Mouse (Mus musculus): ENCODE results near the gene Gm21985. TPM values are rescaled to one million over a fixed set of nuclear protein-coding genes. Genes with fewer than 3 reads are reported as not detected.
"Not testable (repeated sequence)": the region's sequence is repeated elsewhere in the genome, so short reads cannot be mapped to it uniquely, and the experiment has no call there.

Gm21985 gene
- total RNA-seq, 2 experiments from 2014 or later, result 0.95 TPM; not detected in 1

DNA sequence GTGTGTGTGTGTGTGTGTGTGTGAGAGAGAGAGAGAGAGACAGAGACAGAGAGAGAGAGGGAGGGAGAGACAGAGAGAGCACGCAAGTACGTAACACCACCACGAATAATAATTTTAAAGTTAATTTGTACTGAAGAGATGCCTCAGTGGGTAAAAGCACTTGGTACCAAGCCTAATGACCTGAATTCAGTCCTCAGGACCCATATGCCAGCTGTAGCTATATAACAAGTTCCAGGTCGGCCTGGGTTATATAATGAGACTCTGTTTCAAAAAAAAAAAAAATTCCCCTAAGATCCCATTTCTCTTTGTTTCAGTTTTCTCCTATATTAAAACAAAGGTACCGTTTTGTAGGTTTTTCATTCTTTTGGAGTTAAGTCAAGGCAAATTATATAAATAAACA, 124.7 kb downstream of the Gm21985 start:
- ATAC-seq (ENCODE audit: poor library complexity, severe bottlenecking), result no peak

DNA sequence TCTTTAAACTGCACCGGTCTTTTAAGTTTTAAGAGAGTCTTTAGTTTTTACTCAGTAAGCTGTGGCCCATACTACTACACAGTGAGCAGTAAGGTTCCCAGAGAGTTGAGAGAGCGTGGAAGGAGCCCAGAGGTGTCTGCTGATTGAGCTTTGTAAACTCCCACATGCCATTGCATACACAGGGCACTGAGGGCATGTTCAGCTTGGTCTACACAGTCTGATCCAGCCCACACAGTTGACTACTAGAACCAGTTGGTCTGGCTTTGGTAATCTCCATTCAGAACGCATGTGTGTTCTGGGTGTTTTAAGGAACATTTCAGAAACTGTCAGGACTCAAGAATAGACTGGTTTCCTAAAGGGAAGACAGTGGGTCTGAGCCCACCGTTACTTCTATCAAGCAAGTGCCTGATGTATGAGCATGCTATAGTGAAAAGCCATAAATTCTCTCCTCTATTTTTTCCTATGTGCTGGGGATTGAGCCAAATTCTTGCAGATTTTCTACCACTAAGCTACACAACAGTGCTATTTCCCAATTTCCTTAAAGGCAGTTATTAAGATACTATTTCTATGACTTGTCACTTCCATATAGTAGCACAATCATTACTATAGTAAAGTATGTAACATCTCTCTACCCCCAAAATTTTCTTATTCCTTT, 125.4 kb downstream of the Gm21985 start:
- peak; percentile 45; the same call in 1 of the 2 replicates for ATAC-seq (ENCODE audit: poor library complexity, severe bottlenecking)

DNA sequence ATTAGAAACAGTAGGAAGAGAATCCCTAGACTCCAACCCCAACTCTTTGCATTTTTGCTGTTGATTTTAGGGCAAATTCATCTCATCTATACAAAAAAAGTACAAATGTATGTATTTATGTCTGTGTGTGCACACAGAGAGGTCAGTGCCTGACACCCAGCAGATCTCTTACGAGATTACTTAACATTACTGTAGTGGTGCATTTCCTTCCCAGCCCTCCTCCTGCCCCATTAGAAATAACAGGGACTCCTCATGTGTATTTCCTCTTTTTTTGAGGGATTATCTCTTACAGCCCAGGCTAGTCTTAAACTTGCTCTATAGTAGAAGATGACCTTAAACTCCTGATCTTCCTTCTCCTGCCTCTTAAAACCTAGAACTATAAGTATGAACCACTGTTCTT, 126.6 kb downstream of the Gm21985 start:
- peak; percentile 58 for ATAC-seq (ENCODE audit: poor library complexity, severe bottlenecking)

DNA sequence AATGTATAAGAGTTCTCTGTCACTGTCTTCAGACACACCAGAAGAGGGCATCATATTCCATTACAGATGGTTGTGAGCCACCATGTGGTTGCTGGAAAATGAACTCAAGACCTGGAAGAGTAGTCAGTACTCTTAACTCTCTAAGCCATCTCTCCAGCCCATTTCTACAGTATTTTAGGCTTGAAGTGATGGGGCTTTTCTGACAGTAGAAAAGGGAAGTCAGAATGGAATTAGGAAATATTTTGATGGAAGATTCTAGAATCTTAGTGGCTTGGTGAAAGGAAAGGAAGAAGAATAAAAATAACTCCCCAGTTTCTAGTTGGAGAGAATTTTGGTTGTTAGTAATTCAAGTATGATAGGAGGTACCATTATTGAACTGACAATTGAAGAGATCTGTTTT, 127.8 kb downstream of the Gm21985 start:
- peak; percentile 65 for ATAC-seq (ENCODE audit: poor library complexity, severe bottlenecking)

DNA sequence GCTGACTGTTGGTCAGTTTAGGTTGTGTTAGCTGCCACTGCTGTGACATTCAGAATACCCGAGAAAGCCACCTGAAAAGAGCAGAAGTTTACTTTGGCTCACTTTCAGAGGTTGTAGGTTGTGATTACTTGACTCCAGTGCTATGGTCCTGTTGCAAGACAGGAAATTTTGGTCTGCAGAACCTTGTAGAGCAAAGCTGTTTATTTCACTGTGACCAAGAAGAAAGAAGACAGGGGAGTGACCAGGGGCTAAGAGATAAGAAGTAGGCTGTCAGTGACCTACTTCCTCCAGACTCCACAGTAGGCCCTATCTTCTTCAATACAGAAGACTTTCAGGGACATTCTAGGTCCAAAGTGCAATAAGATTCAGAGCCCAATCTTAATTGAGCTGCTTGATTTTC, 130.5 kb downstream of the Gm21985 start:
- peak; percentile 64 for ATAC-seq (ENCODE audit: poor library complexity, severe bottlenecking)

DNA sequence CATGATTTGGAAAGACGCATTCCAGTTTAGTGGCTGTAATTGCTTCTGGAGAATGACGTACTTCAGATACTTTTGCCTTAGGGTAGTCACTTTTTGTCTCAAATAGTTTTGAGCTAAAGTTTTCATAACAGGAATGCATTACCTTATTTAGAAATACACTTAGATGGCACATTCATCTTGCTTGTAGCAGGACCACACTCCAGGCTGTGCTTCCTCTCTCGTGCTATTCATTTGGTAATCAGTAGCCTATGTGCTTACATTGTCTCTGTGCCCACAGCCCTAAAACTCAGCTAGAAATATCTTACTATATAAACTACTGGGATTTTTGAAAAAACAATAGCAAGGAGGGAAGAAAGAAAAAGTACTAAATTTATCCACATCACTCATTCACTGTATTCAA, 140.9 kb downstream of the Gm21985 start:
- ATAC-seq (ENCODE audit: poor library complexity, severe bottlenecking), result no peak

DNA sequence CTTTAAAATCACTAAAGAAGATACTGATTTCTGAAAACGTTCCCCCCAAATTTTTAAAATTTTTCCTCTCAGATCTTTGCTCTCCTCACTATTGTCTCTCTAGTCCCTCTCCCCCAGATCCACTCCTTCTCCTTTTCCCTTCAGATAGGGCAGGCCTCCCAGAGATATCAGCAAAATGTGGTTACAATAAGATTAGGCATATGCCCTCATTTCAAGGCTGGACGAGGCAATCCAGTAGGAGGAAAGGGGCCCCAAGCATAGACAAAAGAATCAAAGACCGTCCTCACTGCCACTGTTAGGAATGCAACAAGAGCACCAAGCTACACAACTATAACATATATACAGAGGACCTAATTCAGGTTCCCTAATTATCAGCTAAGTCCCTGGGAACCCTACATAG, 159.2 kb downstream of the Gm21985 start:
- ATAC-seq (ENCODE audit: poor library complexity, severe bottlenecking), result no peak

DNA sequence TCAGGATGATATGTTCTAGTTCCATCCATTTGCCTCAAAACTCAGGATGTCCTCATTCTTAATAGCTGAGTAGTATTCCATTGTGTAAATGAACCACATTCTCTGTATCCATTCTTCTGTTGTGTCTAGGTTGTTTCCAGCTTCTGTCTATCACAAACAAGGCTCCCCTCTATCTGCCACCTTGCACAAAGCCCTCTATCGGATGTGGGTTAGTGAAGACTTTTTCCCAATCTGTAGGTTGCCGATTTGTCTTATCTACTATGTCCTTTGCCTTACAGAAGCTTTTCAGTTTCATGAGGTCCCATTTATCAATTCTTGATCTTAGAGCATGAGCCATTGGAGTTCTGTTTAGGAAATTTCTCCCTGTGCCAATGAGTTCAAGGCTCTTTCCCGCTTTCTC, 162.4 kb downstream of the Gm21985 start:
- ATAC-seq (ENCODE audit: poor library complexity, severe bottlenecking), result not testable (repeated sequence)

DNA sequence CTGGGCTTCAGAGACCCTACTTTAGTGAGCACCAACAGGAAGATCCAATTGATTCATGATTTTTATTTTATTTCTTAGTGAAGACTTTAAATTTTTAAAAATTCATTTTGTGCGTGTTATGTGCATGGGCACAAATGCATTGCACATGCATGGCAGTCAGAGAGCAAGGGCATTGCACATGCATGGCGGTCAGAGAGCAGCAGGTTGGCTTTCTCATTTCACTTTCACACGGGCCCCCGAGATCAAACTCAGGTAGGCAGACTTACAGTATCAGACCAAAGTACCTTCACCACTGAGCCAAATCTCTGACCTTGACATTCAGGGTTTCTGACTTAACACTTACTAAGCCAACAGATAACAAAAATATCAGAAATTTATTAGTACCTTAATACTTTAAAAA, 163.6 kb downstream of the Gm21985 start:
- no peak for ATAC-seq (ENCODE audit: poor library complexity, severe bottlenecking)

DNA sequence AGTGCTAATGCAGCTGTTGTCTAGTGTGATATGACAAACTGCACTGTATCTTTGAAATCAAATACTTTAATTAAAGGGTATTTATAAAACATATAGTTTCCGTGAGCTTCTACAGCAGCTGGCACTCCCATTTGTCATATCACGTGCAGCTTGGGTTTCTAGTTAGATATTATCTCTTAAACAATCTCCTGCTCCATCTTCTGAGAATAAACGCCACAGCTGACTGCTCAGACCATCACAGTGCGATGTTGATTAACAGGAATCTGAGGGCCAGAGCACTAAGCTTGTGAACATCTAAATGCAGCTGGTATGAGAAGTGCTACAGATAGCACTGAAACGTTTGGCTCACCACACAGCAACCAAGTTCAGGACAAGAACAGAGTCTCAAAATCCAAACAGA, 164.3 kb downstream of the Gm21985 start:
- no peak for ATAC-seq (ENCODE audit: poor library complexity, severe bottlenecking)

DNA sequence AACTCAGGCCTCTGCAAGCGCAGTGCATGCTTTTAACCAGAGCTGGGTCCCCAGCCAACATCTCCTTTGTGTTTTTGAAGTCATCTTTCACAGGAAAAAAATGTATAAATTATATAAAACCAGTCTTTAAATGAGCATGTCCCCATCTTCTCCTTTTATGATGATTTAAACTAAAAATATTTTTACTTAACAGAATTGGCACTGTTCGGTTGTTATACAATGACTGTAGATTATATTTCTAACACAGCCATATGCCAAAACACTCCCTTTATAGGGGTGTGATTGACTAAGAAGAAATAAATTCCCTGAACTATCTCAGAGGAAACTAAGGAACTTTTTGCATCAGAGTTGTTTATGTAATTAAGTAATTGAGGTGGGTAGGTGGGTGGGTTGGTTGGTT, 166.4 kb downstream of the Gm21985 start:
- ATAC-seq (ENCODE audit: poor library complexity, severe bottlenecking), result no peak

DNA sequence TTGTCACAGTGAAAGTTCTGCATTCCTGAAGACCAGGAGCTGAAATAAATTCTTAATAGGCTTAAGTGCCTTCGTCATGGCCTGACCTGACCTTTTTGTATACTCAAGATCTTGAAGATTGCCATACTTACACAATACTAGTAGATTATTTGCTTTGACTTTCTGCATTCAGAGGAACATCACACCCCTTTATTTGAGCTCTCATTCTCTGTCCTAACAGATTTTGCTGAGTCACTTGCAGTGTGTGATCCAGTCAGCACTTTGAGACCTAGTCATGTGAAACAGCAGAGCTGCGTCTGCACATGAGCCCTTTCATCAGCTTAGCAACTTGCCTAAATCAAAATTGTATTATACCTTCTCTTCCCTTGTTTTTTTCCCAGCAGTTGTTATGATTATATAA, 167.2 kb downstream of the Gm21985 start:
- ATAC-seq (ENCODE audit: poor library complexity, severe bottlenecking), result no peak

DNA sequence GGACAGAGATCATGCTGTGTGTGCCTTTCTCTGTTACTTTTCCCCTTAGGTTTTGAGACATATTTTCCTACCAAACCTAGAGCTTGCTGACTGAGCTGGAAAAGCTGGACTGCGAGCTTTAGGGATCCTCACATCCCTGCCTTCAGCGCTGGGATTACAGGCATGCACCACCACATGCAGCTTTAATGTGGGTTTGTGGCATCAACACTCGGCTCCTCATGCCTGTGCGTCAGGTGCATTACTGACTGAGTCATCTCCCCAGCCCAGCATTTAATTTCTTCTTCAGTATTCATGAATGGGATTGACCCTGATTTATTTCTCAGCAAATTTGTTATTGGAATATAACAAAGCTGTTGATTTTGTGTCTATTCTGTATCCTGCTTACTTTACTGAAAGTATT, 170.2 kb downstream of the Gm21985 start:
- no peak for ATAC-seq (ENCODE audit: poor library complexity, severe bottlenecking)

DNA sequence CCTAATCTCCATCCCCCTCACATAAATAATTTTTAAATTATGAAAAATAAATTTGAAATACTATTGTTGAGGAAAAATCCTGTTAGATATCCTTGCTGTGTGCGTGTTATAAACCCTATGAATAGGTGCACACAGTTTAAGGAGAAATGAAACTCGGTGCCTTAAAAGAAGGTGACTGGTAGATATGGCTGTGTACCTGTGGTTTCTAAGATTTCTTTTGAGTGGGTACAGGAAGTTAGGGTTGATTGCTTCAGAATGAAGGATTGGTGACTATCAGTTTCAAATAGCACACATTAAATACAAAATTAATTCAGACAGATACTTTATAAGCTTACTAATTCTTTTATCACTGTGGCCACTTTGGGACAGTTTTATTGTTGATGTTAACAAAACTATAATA, 171.5 kb downstream of the Gm21985 start:
- ATAC-seq (ENCODE audit: poor library complexity, severe bottlenecking), result no peak

DNA sequence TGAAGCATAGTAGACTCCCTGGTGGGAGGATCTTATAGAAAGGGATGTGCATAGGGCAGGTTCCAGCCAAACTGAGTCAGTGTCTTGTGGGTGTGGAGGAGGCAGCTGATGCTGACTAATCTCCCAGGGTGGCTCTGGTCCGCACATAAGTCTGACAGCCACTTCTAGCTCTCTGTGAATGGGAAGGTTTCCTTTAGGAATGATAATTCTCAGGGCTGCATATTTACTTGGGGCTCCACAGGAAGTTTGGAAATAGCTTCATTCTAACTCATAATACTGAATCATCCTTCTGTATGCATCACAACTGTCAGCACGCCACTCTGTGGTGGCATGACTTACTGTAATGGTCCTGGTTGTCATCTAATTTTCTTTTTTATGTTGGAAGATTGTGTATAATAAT, 177.4 kb downstream of the Gm21985 start:
- no peak for ATAC-seq (ENCODE audit: poor library complexity, severe bottlenecking)

DNA sequence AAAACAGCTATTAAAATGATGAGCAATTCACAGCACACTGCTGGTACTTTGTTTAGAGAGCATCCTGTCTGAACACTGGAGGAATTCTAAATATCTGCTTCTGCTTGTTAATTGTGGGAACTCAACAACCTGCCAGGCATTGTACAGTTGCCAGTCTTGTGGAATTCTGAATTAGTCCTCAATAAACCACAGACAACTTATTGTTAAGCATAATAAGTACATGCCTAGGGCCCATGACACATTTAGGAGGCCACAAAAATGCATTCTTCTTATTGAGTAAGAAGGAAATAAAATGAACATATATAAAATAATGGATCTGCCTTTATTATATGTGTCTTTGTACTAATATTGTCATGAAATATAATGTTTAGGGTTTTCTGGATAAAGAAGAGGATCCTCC, 179.4 kb downstream of the Gm21985 start:
- no peak for ATAC-seq (ENCODE audit: poor library complexity, severe bottlenecking)

DNA sequence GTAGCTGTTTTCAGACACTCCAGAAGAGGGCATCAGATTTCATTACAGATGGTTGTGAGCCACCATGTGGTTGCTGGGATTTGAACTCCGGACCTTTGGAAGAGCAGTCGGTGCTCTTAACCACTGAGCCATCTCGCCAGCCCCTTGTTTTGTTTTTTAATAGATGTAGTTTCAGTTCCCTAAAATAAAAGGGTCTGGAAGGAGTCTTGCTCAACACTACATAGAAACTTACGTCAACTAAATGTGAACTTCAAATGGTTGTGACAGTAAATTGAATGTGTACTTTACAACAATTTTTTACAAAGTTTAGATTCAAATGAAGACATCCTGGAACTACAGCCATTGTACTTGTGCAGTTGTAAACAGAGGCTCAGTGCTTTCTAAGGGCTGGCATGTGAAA, 181.9 kb downstream of the Gm21985 start:
- peak; percentile 85 for ATAC-seq (ENCODE audit: poor library complexity, severe bottlenecking)

DNA sequence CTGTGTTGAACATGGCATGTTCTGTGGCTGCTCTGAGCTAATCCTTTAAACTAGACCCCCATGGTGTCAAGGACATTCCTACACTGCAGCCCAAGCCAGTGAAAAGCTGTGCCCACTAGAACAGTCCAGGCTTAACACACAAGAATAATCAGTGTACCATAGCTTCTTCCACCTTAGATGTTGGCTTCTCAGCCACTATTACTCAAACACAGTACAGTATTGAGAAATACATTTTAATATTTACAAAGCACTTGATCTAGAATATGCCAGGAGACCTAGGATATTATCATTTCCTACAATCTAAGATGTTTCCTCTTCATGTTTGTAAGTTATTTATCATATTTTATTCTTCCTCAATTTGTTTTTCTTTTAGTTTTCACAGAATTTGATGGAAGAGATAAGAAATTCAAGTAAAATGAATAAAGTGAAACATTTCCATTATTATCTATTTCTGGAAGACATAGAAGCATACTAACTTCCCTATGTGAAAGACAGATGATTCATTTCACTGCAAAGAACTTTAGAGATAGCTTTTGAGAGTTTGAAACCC, 182.5 kb downstream of the Gm21985 start:
- ATAC-seq (ENCODE audit: poor library complexity, severe bottlenecking), result peak; percentile 34

DNA sequence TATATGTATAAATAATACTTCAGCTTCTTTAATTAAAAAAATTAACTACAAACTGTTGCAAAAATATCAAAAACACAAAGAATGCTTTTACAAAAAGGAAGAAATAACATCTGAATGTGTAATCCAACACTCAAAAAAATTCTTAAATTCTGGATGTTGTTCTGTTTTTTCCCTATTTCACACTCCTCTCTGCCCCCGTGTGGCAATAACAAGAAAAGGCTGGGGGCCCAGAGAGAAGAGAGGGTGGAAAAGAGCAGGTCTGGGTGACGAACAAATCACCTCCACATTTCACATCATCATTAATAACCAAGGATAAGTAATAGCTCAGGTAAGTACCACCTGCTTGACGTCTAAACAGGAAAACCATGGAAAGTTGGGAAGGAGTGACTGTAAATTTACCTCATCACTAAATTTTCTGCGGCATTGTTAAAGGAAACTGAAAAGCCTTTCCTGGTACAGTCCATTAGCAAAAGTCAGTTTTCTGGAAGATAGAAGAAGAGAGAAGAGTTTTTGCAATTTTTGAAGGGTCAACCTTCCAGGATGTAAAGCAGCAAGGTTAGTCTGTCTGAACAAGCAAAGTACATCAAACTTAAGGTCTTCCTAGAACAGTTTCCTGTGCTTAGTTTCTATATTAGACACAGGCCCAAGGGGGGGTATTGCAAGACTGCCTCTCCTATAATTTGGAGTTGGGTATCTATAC, 183.6 kb downstream of the Gm21985 start:
- peak; percentile 51 for ATAC-seq (ENCODE audit: poor library complexity, severe bottlenecking)

DNA sequence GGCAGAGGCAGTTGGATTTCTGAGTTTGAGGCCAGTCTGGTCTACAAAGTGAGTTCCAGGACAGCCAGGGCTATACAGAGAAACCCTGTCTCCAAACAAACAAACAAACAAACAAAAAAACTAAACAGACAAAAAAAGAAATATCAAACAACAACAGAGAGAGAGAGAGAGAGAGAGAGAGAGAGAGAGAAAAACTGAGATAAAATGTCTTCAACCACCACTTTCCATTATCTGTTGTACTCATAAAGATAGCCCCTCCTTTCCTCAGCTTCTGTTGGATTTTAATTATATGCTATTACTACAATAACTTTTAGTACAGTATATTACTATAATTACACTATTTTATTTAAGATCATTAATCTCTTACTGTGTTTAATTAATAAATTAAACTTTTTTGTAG, 186.4 kb downstream of the Gm21985 start:
- ATAC-seq (ENCODE audit: poor library complexity, severe bottlenecking), result not testable (repeated sequence)

DNA sequence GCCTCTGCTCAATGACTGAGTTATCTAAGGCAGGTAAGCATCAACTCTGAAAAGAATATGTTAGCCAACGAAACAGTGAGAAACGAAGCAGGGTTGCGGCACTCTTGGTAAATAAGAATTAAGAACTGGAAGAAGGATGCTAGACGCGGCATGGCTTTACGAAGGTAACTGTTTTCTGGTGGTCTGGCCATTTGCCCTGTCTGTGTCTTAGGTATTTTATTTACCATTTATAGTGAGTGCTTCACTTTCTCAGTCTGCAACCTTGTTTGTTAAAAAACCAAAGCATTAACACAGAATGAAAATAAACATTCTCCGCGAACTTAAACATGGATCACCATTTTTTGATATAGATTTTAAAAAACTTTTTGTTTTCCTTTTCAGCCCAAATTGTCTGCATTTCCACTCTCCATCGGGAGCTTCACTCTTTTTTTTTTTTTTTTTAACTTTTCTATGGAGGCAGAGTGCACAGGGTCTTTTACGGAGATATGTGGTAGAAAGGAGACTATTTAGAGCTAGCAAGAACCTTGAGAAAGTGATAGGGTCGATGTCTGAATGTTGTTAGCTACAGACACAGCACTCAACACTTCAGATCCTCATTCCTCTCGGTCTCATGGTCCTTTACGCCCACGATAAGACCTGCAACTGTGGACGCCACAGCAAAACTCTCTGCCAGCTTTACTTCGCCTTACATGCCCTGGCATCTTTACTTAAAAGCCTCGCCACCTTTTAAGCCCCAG, 188.2 kb downstream of the Gm21985 start:
- no peak; the same call in 1 of the 2 replicates for ATAC-seq (ENCODE audit: poor library complexity, severe bottlenecking)

Data from megakaryocyte, adult 5-6 weeks (primary cell).